10 mouse cellular contexts compared by ENCODE assay signal in the genomic region with DNA sequence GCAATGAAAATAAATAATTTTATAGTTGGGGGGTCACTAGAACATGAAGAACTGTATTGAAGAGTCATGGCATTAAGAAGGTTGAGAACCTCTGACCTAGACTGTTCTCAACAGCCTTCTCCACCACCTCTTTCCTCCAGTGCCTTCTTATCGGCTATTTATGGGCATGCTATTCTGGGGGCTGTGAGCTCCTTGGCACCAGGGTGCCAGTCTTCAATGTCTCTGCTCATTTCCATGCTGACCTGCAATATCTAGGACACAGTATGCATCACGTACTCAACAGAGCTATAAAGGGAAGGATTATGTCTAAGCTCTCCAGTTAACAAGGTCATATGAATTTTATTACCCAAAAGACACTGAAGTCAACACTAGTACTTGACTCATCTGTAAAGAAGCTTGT.
"Had no signal": no experiment of that assay in that cellular context is flagged by ENCODE, and none has a peak within 500 bp of the region (broad histone marks: within the 10 kb centered on the region; RNA-seq: fewer than 3 reads in every experiment).

No protein-coding gene starts in this region.

- DNase-seq: left cerebral cortex, postnatal 4 days; lung, adult 18-20 months; retina, postnatal 1 day; right cerebral cortex, postnatal 14 days; thymus, postnatal 36 days had no signal

- H3K4me3 ChIP-seq: limb, embryonic 13.5 days; midbrain, embryonic 12.5 days; neural tube, embryonic 13.5 days had no signal

- H3K27me3 ChIP-seq: limb, embryonic 13.5 days; midbrain, embryonic 12.5 days; neural tube, embryonic 13.5 days had no signal

- H3K4me1 ChIP-seq: limb, embryonic 13.5 days; neural tube, embryonic 13.5 days had no signal

- H3K27ac ChIP-seq: limb, embryonic 13.5 days; liver, embryonic 14.5 days; midbrain, embryonic 12.5 days; neural tube, embryonic 13.5 days had no signal

- H3K9me3 ChIP-seq: midbrain, embryonic 12.5 days had no signal

- ATAC-seq: midbrain, embryonic 16.5 days had no signal

- H3K4me2 ChIP-seq: limb, embryonic 13.5 days; midbrain, embryonic 12.5 days; neural tube, embryonic 13.5 days had no signal

- H3K9ac ChIP-seq: limb, embryonic 13.5 days; liver, embryonic 14.5 days; midbrain, embryonic 12.5 days; neural tube, embryonic 13.5 days had no signal

- H3K36me3 ChIP-seq: limb, embryonic 13.5 days; midbrain, embryonic 12.5 days; neural tube, embryonic 13.5 days had no signal
